Mouse (Mus musculus) embryo, embryonic 9.5 days (tissue): Measurements from ENCODE around the gene Cavin2.

Experiments
- DNase-seq: peaks from one replicate; pipeline ENCODE4 v3.0.0-alpha.2; 2017; ENCODE audit errors: extremely low spot score

The Cavin2 gene

GRCm38 (mm10) chr1:51288755-51289619, at the start of gene Cavin2:
Gene Cavin2 (plus strand): TSS chr1:51289126.
- DNase-seq: peak; percentile 12

GRCm38 (mm10) chr1:51241311-51241986, 47.5 kb upstream of the Cavin2 start:
- DNase-seq: no peak

GRCm38 (mm10) chr1:51243294-51243693, 45.6 kb upstream of the Cavin2 start:
- no peak for DNase-seq

- no peak for DNase-seq
These were observed 45.1 kb upstream of the Cavin2 start for GRCm38 (mm10) chr1:51243869-51244268.

- no peak for DNase-seq
These were observed 43.5 kb upstream of the Cavin2 start for GRCm38 (mm10) chr1:51245381-51245780.

GRCm38 (mm10) chr1:51250302-51250701, 38.6 kb upstream of the Cavin2 start:
- no peak for DNase-seq

- DNase-seq: peak; percentile 14
These were observed 23.7 kb upstream of the Cavin2 start for GRCm38 (mm10) chr1:51265118-51265800.

- peak; percentile 22 for DNase-seq
These were observed 23.0 kb upstream of the Cavin2 start for GRCm38 (mm10) chr1:51265926-51266325.

- peak; percentile 4 for DNase-seq
These were observed 21.8 kb upstream of the Cavin2 start for GRCm38 (mm10) chr1:51267125-51267524.

- no peak for DNase-seq
These were observed 20.7 kb upstream of the Cavin2 start for GRCm38 (mm10) chr1:51268225-51268624.

- no peak for DNase-seq
These were observed 18.6 kb upstream of the Cavin2 start for GRCm38 (mm10) chr1:51270196-51270935.

GRCm38 (mm10) chr1:51271845-51272244, 17.1 kb upstream of the Cavin2 start:
- DNase-seq: no peak

GRCm38 (mm10) chr1:51272583-51273201, 16.2 kb upstream of the Cavin2 start:
- DNase-seq: no peak

GRCm38 (mm10) chr1:51277879-51278567, 10.9 kb upstream of the Cavin2 start:
- DNase-seq: no peak

- DNase-seq: no peak
These were observed 725 bp upstream of the Cavin2 start for GRCm38 (mm10) chr1:51288201-51288600.

- DNase-seq: no peak
These were observed 907 bp downstream of the Cavin2 start for GRCm38 (mm10) chr1:51289620-51290445.

GRCm38 (mm10) chr1:51290634-51291033, 1.7 kb downstream of the Cavin2 start:
- no peak for DNase-seq

GRCm38 (mm10) chr1:51292348-51292747, 3.4 kb downstream of the Cavin2 start:
- DNase-seq: no peak

- no peak for DNase-seq
These were observed 11.5 kb downstream of the Cavin2 start for GRCm38 (mm10) chr1:51300295-51300930.
